Mouse (Mus musculus): ENCODE measurements around the gene Pakap.

The Pakap gene

GRCm38 (mm10) chr4:57656861-57657260, 88.9 kb downstream of the Pakap start:
- no peak for DNase-seq (ENCODE audit: low read depth, low spot score)
- Histone ChIP-seq H3K27me3 (ENCODE audit: control insufficient read depth, insufficient read depth, low read length, poor library complexity, severe bottlenecking) (no peaks in the 10 kb centered on the region), H3K36me3 (ENCODE audit: control insufficient read depth, insufficient read depth, low read length, poor library complexity, severe bottlenecking) (no peaks in the 10 kb centered on the region)

GRCm38 (mm10) chr4:57660470-57660869, 92.5 kb downstream of the Pakap start:
- no peaks in the 10 kb centered on the region for H3K27me3 ChIP-seq (ENCODE audit: control insufficient read depth, insufficient read depth, low read length, poor library complexity, severe bottlenecking)
- no peaks in the 10 kb centered on the region for H3K36me3 ChIP-seq (ENCODE audit: control insufficient read depth, insufficient read depth, low read length, poor library complexity, severe bottlenecking)
- DNase-seq (ENCODE audit: low read depth, low spot score) = no peak

DNA sequence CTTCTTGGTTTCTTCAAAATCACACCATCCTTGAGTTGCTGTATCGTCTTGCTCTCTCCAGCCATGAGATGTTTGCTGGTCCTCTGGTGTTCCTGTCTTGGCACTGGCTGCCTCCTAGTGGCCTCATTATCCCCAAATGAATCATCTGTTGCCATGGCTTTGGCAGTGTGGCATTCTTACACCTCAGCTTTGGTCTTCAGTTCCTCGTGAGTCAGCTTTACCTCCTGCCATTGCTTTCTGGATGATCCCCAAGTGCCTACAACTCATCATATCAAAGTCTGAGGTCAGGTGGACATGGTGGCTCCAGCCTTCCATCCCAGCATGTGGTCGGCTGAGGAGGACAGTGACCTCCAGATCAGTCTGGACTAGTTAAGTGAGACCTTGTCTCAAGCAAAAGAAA, 98.1 kb downstream of the Pakap start:
- H3K36me3 ChIP-seq (ENCODE audit: control insufficient read depth, insufficient read depth, low read length, poor library complexity, severe bottlenecking) = no peaks in the 10 kb centered on the region
- H3K27me3 ChIP-seq (ENCODE audit: control insufficient read depth, insufficient read depth, low read length, poor library complexity, severe bottlenecking) = peaks cover 2% of the 10 kb centered on the region
- no peak for DNase-seq (ENCODE audit: low read depth, low spot score)

- Histone ChIP-seq H3K27me3 (ENCODE audit: control insufficient read depth, insufficient read depth, low read length, poor library complexity, severe bottlenecking) (peaks cover 2% of the 10 kb centered on the region), H3K36me3 (ENCODE audit: control insufficient read depth, insufficient read depth, low read length, poor library complexity, severe bottlenecking) (no peaks in the 10 kb centered on the region)
- DNase-seq (ENCODE audit: low read depth, low spot score) = peak; percentile 53
Observed at GRCm38 (mm10) chr4:57670813-57671469, 103.0 kb downstream of the Pakap start.

DNA sequence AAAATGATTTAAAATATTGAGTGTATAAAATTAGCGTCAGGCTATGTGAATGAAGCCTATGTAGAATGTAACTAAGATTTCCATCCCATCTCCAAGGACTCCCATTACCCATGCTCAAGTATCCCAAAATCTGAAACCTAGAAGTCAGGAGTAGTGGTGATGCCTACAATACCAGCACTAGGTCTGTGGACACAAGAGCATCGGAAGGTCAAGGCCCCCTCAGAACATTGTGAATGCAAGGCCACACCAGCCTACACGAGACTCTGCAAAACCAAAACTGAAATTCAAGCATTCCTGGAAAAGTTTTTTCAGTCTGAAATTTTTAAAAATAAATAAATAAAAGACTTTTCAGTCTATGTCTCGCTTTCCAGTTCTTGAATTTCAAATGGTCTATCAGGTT, 104.6 kb downstream of the Pakap start:
- Histone ChIP-seq H3K27me3 (ENCODE audit: control insufficient read depth, insufficient read depth, low read length, poor library complexity, severe bottlenecking) (no peaks in the 10 kb centered on the region), H3K36me3 (ENCODE audit: control insufficient read depth, insufficient read depth, low read length, poor library complexity, severe bottlenecking) (no peaks in the 10 kb centered on the region)
- no peak for DNase-seq (ENCODE audit: low read depth, low spot score)

DNA sequence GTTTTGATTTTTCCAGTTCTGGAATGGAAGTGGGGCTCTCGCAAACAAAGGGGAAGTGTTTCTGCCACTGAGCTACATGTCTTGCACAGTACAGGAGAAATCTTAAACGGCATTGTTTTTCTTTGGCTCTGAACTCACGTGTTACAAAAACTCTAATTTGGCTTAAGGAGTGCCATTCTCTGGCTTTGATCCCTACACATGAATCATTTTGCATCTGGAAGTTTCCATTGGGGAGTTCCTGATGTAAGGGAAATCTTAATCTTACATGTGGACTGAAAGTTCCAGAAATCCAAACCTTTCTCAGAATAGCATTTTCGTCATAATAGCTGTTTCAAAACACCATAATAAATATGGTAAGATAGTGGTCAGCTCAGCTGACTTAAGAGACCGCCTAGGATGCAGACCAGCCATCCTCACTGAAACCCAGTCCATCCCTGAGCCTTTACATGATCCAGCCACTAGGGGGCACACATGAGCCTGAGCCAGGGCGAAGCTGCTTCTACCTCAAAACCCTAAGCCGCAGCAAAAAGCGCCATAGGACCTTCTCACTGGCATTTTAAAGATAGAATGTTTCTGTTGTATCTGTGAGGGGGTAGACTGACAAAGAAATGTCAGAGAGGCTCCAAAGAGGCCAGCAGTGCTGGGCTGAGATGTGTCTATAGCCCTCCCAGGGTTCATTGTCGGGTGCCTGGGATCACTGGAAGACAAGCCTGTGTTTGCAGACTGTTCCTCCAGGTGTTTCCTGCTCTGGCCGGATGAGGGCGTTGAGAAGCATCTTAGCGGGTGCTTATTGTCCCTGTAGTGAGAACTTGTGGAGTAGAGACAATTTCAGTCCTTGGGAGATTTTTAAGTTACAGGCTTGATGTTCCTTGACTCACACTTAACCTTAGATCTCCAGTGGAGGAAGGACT, 105.3 kb downstream of the Pakap start:
- peak; percentile 94 for DNase-seq (ENCODE audit: low read depth, low spot score)
- Histone ChIP-seq H3K36me3 (ENCODE audit: control insufficient read depth, insufficient read depth, low read length, poor library complexity, severe bottlenecking) (no peaks in the 10 kb centered on the region), H3K27me3 (ENCODE audit: control insufficient read depth, insufficient read depth, low read length, poor library complexity, severe bottlenecking) (no peaks in the 10 kb centered on the region)

DNA sequence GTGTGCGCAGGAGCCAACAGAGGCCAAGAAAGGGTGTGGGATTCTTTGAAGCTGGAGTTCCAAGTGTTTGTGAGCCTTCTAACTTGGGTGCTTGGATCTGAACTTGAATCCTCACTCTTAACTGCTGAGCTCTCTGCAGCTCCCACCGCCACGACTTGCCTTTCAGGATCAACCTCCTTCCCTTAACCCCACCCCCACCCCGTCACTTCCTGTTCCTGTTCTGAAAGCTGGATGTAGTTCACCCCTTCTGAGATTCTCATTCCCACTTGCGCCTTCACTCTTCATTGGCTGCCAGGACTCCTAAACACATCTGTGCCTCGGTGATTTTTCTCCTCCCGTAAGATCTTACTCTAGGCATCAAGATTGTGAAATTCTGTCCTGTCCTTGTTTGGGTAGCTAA, 106.4 kb downstream of the Pakap start:
- no peaks in the 10 kb centered on the region for H3K27me3 ChIP-seq (ENCODE audit: control insufficient read depth, insufficient read depth, low read length, poor library complexity, severe bottlenecking)
- H3K36me3 ChIP-seq (ENCODE audit: control insufficient read depth, insufficient read depth, low read length, poor library complexity, severe bottlenecking) = no peaks in the 10 kb centered on the region
- DNase-seq (ENCODE audit: low read depth, low spot score) = peak; percentile 28

DNA sequence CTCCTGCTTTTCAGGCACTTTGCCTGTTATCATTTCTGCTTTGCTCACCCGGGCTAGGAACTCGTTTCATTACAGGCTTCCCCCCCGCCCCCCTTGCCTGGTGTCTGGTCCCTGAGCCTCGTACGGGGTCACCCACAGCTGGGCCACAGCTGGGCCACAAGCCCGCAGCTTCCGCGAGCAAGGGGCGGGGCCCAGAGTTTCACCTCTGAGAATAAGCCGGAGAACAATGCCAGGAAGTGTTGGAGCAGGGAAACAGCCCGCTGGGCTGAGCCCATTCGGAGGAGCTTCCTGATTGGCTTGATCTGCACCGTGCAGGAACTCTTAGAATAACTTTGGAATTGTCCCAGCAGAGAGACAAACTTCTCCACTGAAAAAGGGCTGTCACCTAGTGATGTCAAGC, 107.4 kb downstream of the Pakap start:
- no peaks in the 10 kb centered on the region for H3K36me3 ChIP-seq (ENCODE audit: control insufficient read depth, insufficient read depth, low read length, poor library complexity, severe bottlenecking)
- peak; percentile 50 for DNase-seq (ENCODE audit: low read depth, low spot score)
- no peaks in the 10 kb centered on the region for H3K27me3 ChIP-seq (ENCODE audit: control insufficient read depth, insufficient read depth, low read length, poor library complexity, severe bottlenecking)

GRCm38 (mm10) chr4:57677916-57678315, 109.9 kb downstream of the Pakap start:
- DNase-seq (ENCODE audit: low read depth, low spot score) = no peak
- no peaks in the 10 kb centered on the region for H3K27me3 ChIP-seq (ENCODE audit: control insufficient read depth, insufficient read depth, low read length, poor library complexity, severe bottlenecking)
- no peaks in the 10 kb centered on the region for H3K36me3 ChIP-seq (ENCODE audit: control insufficient read depth, insufficient read depth, low read length, poor library complexity, severe bottlenecking)

DNA sequence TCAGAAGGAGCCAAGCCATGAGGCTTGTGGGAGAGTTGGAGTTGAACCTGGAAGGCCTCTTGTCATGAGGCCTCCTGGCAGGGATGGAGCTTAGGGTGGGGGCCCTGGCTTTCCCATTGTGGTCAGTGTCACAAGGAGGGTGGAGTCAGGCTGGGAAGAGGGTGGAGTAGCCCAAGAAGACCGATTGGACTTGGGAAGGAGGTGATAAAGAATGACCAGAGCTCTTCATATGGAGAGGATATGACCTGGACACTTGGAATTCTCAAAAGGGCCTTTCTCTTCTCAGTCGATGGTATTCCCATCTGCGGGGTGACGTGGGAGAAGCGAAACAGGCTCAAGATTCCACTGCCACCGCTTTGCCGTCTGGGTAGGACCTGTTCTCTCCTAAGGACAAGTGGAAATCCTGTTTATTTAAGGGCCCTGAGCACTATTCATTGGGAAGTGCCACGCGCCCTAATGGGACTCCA, 111.0 kb downstream of the Pakap start:
- H3K27me3 ChIP-seq (ENCODE audit: control insufficient read depth, insufficient read depth, low read length, poor library complexity, severe bottlenecking) = no peaks in the 10 kb centered on the region
- no peaks in the 10 kb centered on the region for H3K36me3 ChIP-seq (ENCODE audit: control insufficient read depth, insufficient read depth, low read length, poor library complexity, severe bottlenecking)
- no peak for DNase-seq (ENCODE audit: low read depth, low spot score)

DNA sequence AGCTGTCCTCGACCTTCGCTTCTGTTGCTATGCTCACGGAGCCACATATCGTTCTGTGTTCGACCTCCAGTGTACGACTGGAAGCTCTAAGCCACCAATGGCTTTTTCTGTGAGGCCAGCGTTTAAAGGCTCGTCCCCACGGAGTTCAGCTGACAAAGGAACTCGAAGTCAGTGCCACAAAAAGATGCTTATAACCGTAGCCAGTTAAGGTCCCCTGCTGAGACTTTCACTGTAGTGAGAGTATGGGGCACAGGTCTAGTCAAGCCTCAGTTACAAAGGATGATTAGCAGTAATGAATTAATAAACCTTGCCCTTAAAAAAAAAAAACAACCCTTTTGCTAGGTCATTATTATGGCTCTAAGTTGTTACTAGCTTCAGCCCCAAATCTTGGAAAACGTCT, 112.2 kb downstream of the Pakap start:
- H3K36me3 ChIP-seq (ENCODE audit: control insufficient read depth, insufficient read depth, low read length, poor library complexity, severe bottlenecking) = no peaks in the 10 kb centered on the region
- no peaks in the 10 kb centered on the region for H3K27me3 ChIP-seq (ENCODE audit: control insufficient read depth, insufficient read depth, low read length, poor library complexity, severe bottlenecking)
- DNase-seq (ENCODE audit: low read depth, low spot score) = no peak

GRCm38 (mm10) chr4:57681511-57681910, 113.5 kb downstream of the Pakap start:
- Histone ChIP-seq H3K36me3 (ENCODE audit: control insufficient read depth, insufficient read depth, low read length, poor library complexity, severe bottlenecking) (no peaks in the 10 kb centered on the region), H3K27me3 (ENCODE audit: control insufficient read depth, insufficient read depth, low read length, poor library complexity, severe bottlenecking) (no peaks in the 10 kb centered on the region)
- peak; percentile 91 for DNase-seq (ENCODE audit: low read depth, low spot score)

- DNase-seq (ENCODE audit: low read depth, low spot score) = no peak
- H3K27me3 ChIP-seq (ENCODE audit: control insufficient read depth, insufficient read depth, low read length, poor library complexity, severe bottlenecking) = no peaks in the 10 kb centered on the region
- no peaks in the 10 kb centered on the region for H3K36me3 ChIP-seq (ENCODE audit: control insufficient read depth, insufficient read depth, low read length, poor library complexity, severe bottlenecking)
Observed at GRCm38 (mm10) chr4:57682341-57682740, 114.4 kb downstream of the Pakap start.

- no peak for DNase-seq (ENCODE audit: low read depth, low spot score)
- Histone ChIP-seq H3K27me3 (ENCODE audit: control insufficient read depth, insufficient read depth, low read length, poor library complexity, severe bottlenecking) (no peaks in the 10 kb centered on the region), H3K36me3 (ENCODE audit: control insufficient read depth, insufficient read depth, low read length, poor library complexity, severe bottlenecking) (no peaks in the 10 kb centered on the region)
Observed at GRCm38 (mm10) chr4:57682944-57683343, 115.0 kb downstream of the Pakap start.

DNA sequence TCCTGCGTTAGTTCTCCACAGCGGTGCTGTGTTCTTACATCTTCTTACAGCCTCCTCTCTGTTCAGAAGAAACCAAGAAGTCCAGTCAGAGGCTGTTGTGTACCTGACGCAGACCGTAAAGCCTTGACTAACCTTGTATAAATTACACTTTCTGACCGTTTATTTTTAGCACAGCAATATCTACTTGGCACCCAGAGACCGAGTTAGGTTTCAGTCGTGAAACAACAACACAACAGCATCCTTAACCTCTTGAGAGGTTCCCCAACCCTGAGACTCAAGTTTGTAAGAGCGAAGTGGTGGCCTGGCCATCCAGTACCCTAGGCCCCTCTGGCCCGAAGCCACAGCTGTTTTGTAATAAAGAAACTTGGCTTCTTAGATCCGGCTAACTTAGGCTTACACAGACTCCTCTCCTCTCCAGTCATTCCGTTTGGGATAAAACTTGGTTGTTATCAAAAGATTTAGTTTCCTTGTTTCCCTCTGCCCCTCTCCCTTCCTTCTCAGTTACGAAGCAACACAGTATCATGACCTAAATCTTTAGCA, 116.8 kb downstream of the Pakap start:
- DNase-seq (ENCODE audit: low read depth, low spot score) = no peak
- no peaks in the 10 kb centered on the region for H3K36me3 ChIP-seq (ENCODE audit: control insufficient read depth, insufficient read depth, low read length, poor library complexity, severe bottlenecking)
- no peaks in the 10 kb centered on the region for H3K27me3 ChIP-seq (ENCODE audit: control insufficient read depth, insufficient read depth, low read length, poor library complexity, severe bottlenecking)

Measured in splenic B cell, adult 2 months (primary cell).